Mouse (Mus musculus) cortical plate, adult 2 months (tissue): ENCODE data around the gene Ccdc186. TPM values are rescaled to one million over a fixed set of nuclear protein-coding genes. Genes with fewer than 3 reads are reported as not detected.
A peak's percentile ranks its signal among the peaks of the same experiment; 100 is the strongest.
"Not testable (repeated sequence)": the region's sequence is repeated elsewhere in the genome, so short reads cannot be mapped to it uniquely, and the experiment has no call there.

Experiments
- H3K27ac ChIP-seq: fragments of 200-500 bp; 2 replicates; pipeline ENCODE4 v1.5.1; 2012; ENCODE audit warnings: low read length, control low read depth, inconsistent platforms; ENCODE audit not compliant: insufficient read depth
- H3K4me1 ChIP-seq: fragments of 200-500 bp; 2 replicates; pipeline ENCODE4 v1.6.1; 2011; ENCODE audit warnings: low read length; ENCODE audit not compliant: control insufficient read depth, insufficient read depth
- H3K4me3 ChIP-seq: fragments of 200-500 bp; 2 replicates; pipeline ENCODE4 v1.5.1; 2011; ENCODE audit warnings: mild to moderate bottlenecking, low read length, control low read depth; ENCODE audit not compliant: insufficient read depth
- CTCF ChIP-seq: fragments of 200-500 bp; IDR thresholded peaks from 2 replicates; pipeline ENCODE4 v1.5.1; 2011; ENCODE audit warnings: mild to moderate bottlenecking, control low read depth, low read length; ENCODE audit not compliant: insufficient read depth; ENCODE audit errors: extremely low read depth
- POLR2A ChIP-seq: fragments of 200-500 bp; IDR thresholded peaks from 2 replicates; pipeline ENCODE4 v1.6.1; 2011; ENCODE audit warnings: mild to moderate bottlenecking, low read length, control low read depth; ENCODE audit not compliant: insufficient read depth; ENCODE audit errors: extremely low read depth
- polyA plus RNA-seq: library from polyadenylated mRNA; depleted of rRNA; stranded (reverse); fragments of >200 nt; gene quantifications from 2 replicates; pipeline ENCODE4 v1.2.3, GENCODE M21; 2012

The Ccdc186 gene
- polyA plus RNA-seq, 1 experiment = 15.9 TPM

- Histone ChIP-seq H3K4me3 (no peak overlapping the region), H3K27ac (no peak overlapping the region), H3K4me1 (no peaks in the 10 kb centered on the region)
- TF ChIP-seq CTCF (no peak), POLR2A (no peak)
Observed at GRCm38 (mm10) chr19:56805366-56805765, 16.6 kb downstream of the Ccdc186 start.

DNA sequence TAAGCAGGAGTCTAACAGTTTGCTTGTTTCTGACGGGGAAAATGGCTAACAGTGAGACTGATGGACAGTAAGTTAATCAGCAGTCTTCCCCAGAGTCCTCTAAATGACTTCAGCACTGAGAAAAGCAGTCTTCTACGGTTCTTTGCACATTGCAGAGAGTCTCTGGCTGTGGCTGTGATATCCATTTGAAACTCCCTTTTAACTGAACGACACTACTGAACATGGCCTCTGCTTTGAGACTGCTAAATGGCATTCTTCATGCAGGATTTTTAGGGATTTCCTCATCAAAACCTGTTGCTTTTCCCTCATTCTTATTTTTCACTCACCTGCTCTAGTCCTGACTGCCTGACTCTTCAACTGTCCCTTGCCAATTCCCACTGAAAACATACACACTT, 19.6 kb downstream of the Ccdc186 start:
- no peaks in the 10 kb centered on the region for H3K4me1 ChIP-seq
- TF ChIP-seq CTCF (no peak), POLR2A (no peak)
- H3K27ac ChIP-seq = no peak overlapping the region
- H3K4me3 ChIP-seq = no peak overlapping the region

GRCm38 (mm10) chr19:56801656-56802351, 20.2 kb downstream of the Ccdc186 start:
- Histone ChIP-seq H3K27ac (no peak overlapping the region), H3K4me3 (no peak overlapping the region), H3K4me1 (no peaks in the 10 kb centered on the region)
- no peak for TF ChIP-seq POLR2A
- TF ChIP-seq CTCF = no peak

- TF ChIP-seq POLR2A (no peak), CTCF (no peak)
- H3K27ac ChIP-seq = no peak overlapping the region
- no peaks in the 10 kb centered on the region for H3K4me1 ChIP-seq
- no peak overlapping the region for H3K4me3 ChIP-seq
Observed at GRCm38 (mm10) chr19:56800930-56801655, 20.9 kb downstream of the Ccdc186 start.

DNA sequence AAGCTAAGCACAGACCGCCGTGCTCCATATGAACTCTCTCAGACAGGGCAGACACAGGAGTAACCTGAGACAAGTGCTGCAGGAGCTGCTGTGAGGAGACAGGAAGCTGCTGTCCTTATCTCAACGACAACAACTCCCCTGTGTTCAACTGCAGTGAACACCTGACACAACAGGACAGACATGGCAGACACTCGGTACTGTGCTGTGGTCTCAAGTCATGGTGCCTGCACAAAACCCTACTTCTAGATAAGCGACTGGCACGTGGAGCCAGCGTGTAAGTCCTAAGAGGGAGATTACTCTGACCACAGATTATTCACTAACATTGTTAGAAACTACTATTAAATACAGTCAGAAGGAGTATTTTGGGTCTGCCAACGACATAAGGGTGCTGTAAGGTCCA, 21.8 kb downstream of the Ccdc186 start:
- H3K4me3 ChIP-seq = no peak overlapping the region
- H3K27ac ChIP-seq = no peak overlapping the region
- no peaks in the 10 kb centered on the region for H3K4me1 ChIP-seq
- TF ChIP-seq CTCF (no peak), POLR2A (no peak)

- TF ChIP-seq CTCF = no peak
- TF ChIP-seq POLR2A = no peak
Observed at GRCm38 (mm10) chr19:56797376-56797775, 24.6 kb downstream of the Ccdc186 start.

GRCm38 (mm10) chr19:56788952-56789351, 33.0 kb downstream of the Ccdc186 start:
- TF ChIP-seq POLR2A (no peak), CTCF (no peak)
- Histone ChIP-seq H3K4me1 (no peaks in the 10 kb centered on the region), H3K4me3 (no peak overlapping the region), H3K27ac (no peak overlapping the region)

More at GRCm38 (mm10) chr19:56797376-56797775, 24.6 kb downstream of the Ccdc186 start:
- H3K4me1 ChIP-seq = no peaks in the 10 kb centered on the region
- no peak overlapping the region for H3K27ac ChIP-seq
- H3K4me3 ChIP-seq = no peak overlapping the region

DNA sequence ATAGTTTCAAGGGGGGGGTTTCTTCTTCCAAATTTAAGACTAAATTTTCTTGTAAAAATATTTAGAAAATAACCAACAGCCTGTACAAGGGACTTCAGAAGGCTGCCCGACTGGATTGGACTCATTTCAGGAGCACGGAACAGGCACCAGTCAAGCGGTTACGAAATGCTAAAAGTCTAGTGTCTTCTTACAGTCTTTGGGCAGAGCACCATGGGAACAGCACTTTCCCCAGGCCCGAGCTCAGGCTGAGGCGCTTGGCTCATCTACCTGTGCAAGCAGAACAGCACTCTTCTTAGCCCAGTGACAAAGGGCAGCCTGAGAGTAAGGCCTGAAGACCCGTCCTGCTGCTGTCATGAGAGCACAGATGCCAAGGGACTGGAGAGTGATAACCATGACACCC, 34.1 kb downstream of the Ccdc186 start:
- Histone ChIP-seq H3K4me3 (no peak overlapping the region), H3K4me1 (no peaks in the 10 kb centered on the region), H3K27ac (no peak overlapping the region)
- TF ChIP-seq POLR2A (no peak), CTCF (no peak)

- H3K4me3 ChIP-seq, H3K27ac ChIP-seq, H3K4me1 ChIP-seq: not testable (repeated sequence)
Observed at GRCm38 (mm10) chr19:56778532-56778931, 43.5 kb downstream of the Ccdc186 start.

GRCm38 (mm10) chr19:56776719-56777382, 45.1 kb downstream of the Ccdc186 start:
- Histone ChIP-seq H3K4me1 (peaks cover 4% of the 10 kb centered on the region), H3K4me3 (no peak overlapping the region), H3K27ac (no peak overlapping the region)
- no peak for TF ChIP-seq POLR2A
- peak; percentile 90 for TF ChIP-seq CTCF
